Mouse (Mus musculus) cerebellum, adult 2 months (tissue): ENCODE results near the gene Paqr5.

Experiments used
- CTCF ChIP-seq: fragments of 200-500 bp; IDR thresholded peaks from 2 replicates; pipeline ENCODE4 v1.5.1; 2011; ENCODE audit warnings: low read depth, mild to moderate bottlenecking, control low read depth, low read length, moderate library complexity, borderline replicate concordance; ENCODE audit not compliant: insufficient read depth
- POLR2A ChIP-seq: fragments of 200-500 bp; IDR thresholded peaks from 2 replicates; pipeline ENCODE4 v1.6.1; 2011; ENCODE audit warnings: low read length, control low read depth, borderline replicate concordance; ENCODE audit not compliant: insufficient read depth

- TF ChIP-seq POLR2A (no peak), CTCF (no peak)
These were observed 115.1 kb downstream of the Paqr5 start for GRCm38 (mm10) chr9:61911300-61912128.
